Mouse (Mus musculus) midbrain, embryonic 13.5 days (tissue): ENCODE results near the gene Nf2. TPM values are rescaled to one million over a fixed set of nuclear protein-coding genes. Genes with fewer than 3 reads are reported as not detected.

ENCODE experiments used
- ATAC-seq: fragments of 200-750 bp; cut with Nextera tagmentation; 2 replicates; pipeline ENCODE4 v1.8.0; 2017; ENCODE audit warnings: mild to moderate bottlenecking, moderate TSS enrichment, moderate library complexity
- H3K27ac ChIP-seq: fragments of 300-500 bp; sonication (generic); 2 replicates; pipeline ENCODE4 v1.5.1; 2015; ENCODE audit warnings: inconsistent platforms, mild to moderate bottlenecking, moderate library complexity
- H3K27me3 ChIP-seq: fragments of 300-500 bp; sonication (generic); 2 replicates; pipeline ENCODE4 v1.6.1; 2015; ENCODE audit warnings: mild to moderate bottlenecking, inconsistent platforms
- H3K36me3 ChIP-seq: fragments of 300-500 bp; sonication (generic); 2 replicates; pipeline ENCODE4 v1.6.1; 2015; ENCODE audit warnings: mild to moderate bottlenecking, inconsistent platforms
- H3K4me1 ChIP-seq: fragments of 300-500 bp; sonication (generic); replicated peaks from 2 replicates; pipeline ENCODE4 v1.6.1; 2015; ENCODE audit warnings: inconsistent platforms
- H3K4me2 ChIP-seq: fragments of 300-500 bp; sonication (generic); replicated peaks from 2 replicates; pipeline ENCODE4 v1.6.1; 2015; ENCODE audit warnings: moderate library complexity, mild to moderate bottlenecking, inconsistent platforms
- H3K4me3 ChIP-seq: fragments of 300-500 bp; sonication (generic); replicated peaks from 2 replicates; pipeline ENCODE4 v1.5.1; 2015; ENCODE audit warnings: mild to moderate bottlenecking, inconsistent platforms
- H3K9ac ChIP-seq: fragments of 300-500 bp; sonication (generic); replicated peaks from 2 replicates; pipeline ENCODE4 v1.6.1; 2015; ENCODE audit warnings: mild to moderate bottlenecking, inconsistent platforms
- H3K9me3 ChIP-seq: fragments of 300-500 bp; sonication (generic); 2 replicates; pipeline ENCODE4 v1.6.1; 2016; ENCODE audit warnings: mild to moderate bottlenecking, inconsistent platforms
- WGBS: fragments of 180-500 bp; shearing (Covaris S2); methylation state at CpG from one replicate; pipeline ENCODE4 v1.1.7; 2015; 5-methylcytosine and 5-hydroxymethylcytosine counted together
- microRNA-seq: library from miRNA; unstranded; fragments of <30 nt; microRNA quantifications from one replicate; pipeline ENCODE4, GENCODE M21; 2016
- polyA plus RNA-seq: library from polyadenylated mRNA; unstranded; fragments of >200 nt; fragmentation: Nextera tagmentation; extraction: Ambion mirVana; gene quantifications from 2 replicates; pipeline ENCODE4 v1.2.1, GENCODE M21; 2015

The Nf2 gene
- polyA plus RNA-seq, 1 experiment from 2014 or later, result 61.3 TPM

DNA sequence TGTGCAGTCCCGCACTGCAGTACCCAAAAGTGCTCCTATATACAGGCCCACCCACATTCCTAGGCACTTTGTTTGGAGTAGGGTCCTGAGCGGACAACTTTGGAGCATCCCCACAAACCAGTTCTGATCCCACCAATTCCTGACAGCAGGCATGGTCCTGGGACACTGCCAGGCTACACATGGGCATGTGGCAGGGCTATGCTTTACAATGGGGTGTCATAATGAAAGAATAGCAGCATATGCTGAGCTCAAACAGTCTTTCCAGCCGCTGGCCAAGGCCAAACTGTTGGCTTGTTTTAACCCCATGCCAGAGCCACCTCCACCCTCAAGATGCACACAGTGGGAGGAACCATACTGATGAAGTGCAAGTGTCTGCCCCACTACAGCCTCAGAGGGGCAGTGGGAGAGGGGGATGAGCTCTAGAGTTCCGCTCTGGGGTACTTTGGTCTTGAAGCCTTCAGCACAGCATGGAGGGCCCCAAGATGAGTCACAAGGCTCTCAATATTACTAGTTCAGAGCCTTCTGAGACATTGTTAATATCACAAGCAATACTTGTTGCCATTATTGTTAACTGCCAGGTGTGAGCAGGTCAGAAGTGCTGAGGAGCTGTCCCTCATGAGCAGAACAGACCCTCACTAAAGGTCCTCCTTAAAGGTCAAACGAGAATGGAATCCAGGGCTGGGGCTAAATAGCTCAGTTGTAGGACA lies 132.7 kb downstream of the Nf2 start:
- Histone ChIP-seq H3K4me2 (no peak overlapping the region), H3K36me3 (no peaks in the 10 kb centered on the region), H3K4me1 (peaks cover 5% of the 10 kb centered on the region; the same call in 1 of the 2 replicates), H3K9ac (no peak overlapping the region), H3K9me3 (no peaks in the 10 kb centered on the region), H3K4me3 (no peak overlapping the region), H3K27me3 (no peaks in the 10 kb centered on the region), H3K27ac (no peak overlapping the region)
- no peak for ATAC-seq
- WGBS, result 93% methylated on average over 5 of the region's 5 CpGs

Small RNAs within 50 kb of the gene (microRNA-seq; reads per million reads assigned to microRNA genes)
- not detected for gene Mir6918

Other genes starting within 250 kb of the Nf2 start
- not detected in 2 replicates for gene Gm11032, start 229.5 kb downstream of the Nf2 start, polyA plus RNA-seq
- 23.1 and 23.8 TPM in 2 replicates for gene Ascc2, start 211.8 kb downstream of the Nf2 start, polyA plus RNA-seq
- gene Uqcr10, start 145.2 kb downstream of the Nf2 start, polyA plus RNA-seq, result 524 and 547 TPM in 2 replicates
- 66.9 and 72.9 TPM in 2 replicates for gene Zmat5, start 144.9 kb downstream of the Nf2 start, polyA plus RNA-seq
- 0.69 and 1.0 TPM in 2 replicates for gene Cabp7, start 102.8 kb downstream of the Nf2 start, polyA plus RNA-seq
- gene Nipsnap1, start 24.4 kb upstream of the Nf2 start, polyA plus RNA-seq, result 139 and 142 TPM in 2 replicates
- gene Thoc5, start 45.8 kb upstream of the Nf2 start, polyA plus RNA-seq, result 63.3 and 65.1 TPM in 2 replicates
- gene Nefh, start 98.5 kb upstream of the Nf2 start, polyA plus RNA-seq, result 1.2 TPM in 2 replicates
- 87.2 and 93.9 TPM in 2 replicates for gene Ap1b1, start 137.3 kb upstream of the Nf2 start, polyA plus RNA-seq
- gene Rasl10a, start 208.6 kb upstream of the Nf2 start, polyA plus RNA-seq, result 0.55 and 0.66 TPM in 2 replicates
- gene Gas2l1, start 215.8 kb upstream of the Nf2 start, polyA plus RNA-seq, result 13.0 and 20.9 TPM in 2 replicates
- 32.8 and 33.1 TPM in 2 replicates for gene Rhbdd3, start 249.4 kb upstream of the Nf2 start, polyA plus RNA-seq
- 724 and 776 TPM in 2 replicates for gene Ewsr1, start 249.7 kb upstream of the Nf2 start, polyA plus RNA-seq